Mouse (Mus musculus) c-Kit-positive CD71-positive TER-119-positive erythroid progenitor cells, embryonic 14.5 days (primary cell): ENCODE results near the gene Pip5k1b.

Experiments used
- DNase-seq: peaks from one replicate; pipeline ENCODE4 v3.0.0-alpha.2; 2013; ENCODE audit warnings: low spot score

Pip5k1b gene

GRCm38 (mm10) chr19:24336370-24337076 lies 219.1 kb downstream of the Pip5k1b start:
- DNase-seq = no peak

GRCm38 (mm10) chr19:24335611-24336343 lies 219.9 kb downstream of the Pip5k1b start:
- no peak for DNase-seq

GRCm38 (mm10) chr19:24332956-24333355 lies 222.7 kb downstream of the Pip5k1b start:
- no peak for DNase-seq

GRCm38 (mm10) chr19:24331274-24331673 lies 224.4 kb downstream of the Pip5k1b start:
- DNase-seq = no peak

- DNase-seq = no peak
These were observed 225.3 kb downstream of the Pip5k1b start for GRCm38 (mm10) chr19:24330366-24330765.

GRCm38 (mm10) chr19:24327921-24328320 lies 227.8 kb downstream of the Pip5k1b start:
- no peak for DNase-seq

GRCm38 (mm10) chr19:24326969-24327368 lies 228.7 kb downstream of the Pip5k1b start:
- no peak for DNase-seq

GRCm38 (mm10) chr19:24325692-24326091 lies 230.0 kb downstream of the Pip5k1b start:
- no peak for DNase-seq

- DNase-seq = no peak
These were observed 231.6 kb downstream of the Pip5k1b start for GRCm38 (mm10) chr19:24323841-24324613.

GRCm38 (mm10) chr19:24321900-24322311 lies 233.8 kb downstream of the Pip5k1b start:
- DNase-seq = no peak

- DNase-seq = no peak
These were observed 234.3 kb downstream of the Pip5k1b start for GRCm38 (mm10) chr19:24321211-24321899.

- DNase-seq = no peak
These were observed 237.5 kb downstream of the Pip5k1b start for GRCm38 (mm10) chr19:24318172-24318571.

- DNase-seq = no peak
These were observed 237.9 kb downstream of the Pip5k1b start for GRCm38 (mm10) chr19:24317731-24318130.

GRCm38 (mm10) chr19:24317038-24317591 lies 238.6 kb downstream of the Pip5k1b start:
- no peak for DNase-seq

GRCm38 (mm10) chr19:24316060-24316725 lies 239.5 kb downstream of the Pip5k1b start:
- DNase-seq = no peak

GRCm38 (mm10) chr19:24315234-24315633 lies 240.4 kb downstream of the Pip5k1b start:
- no peak for DNase-seq

- no peak for DNase-seq
These were observed 241.0 kb downstream of the Pip5k1b start for GRCm38 (mm10) chr19:24314676-24315075.

GRCm38 (mm10) chr19:24312556-24313342 lies 242.9 kb downstream of the Pip5k1b start:
- DNase-seq = no peak

- no peak for DNase-seq
These were observed 243.6 kb downstream of the Pip5k1b start for GRCm38 (mm10) chr19:24312046-24312445.

- no peak for DNase-seq
These were observed 247.4 kb downstream of the Pip5k1b start for GRCm38 (mm10) chr19:24308305-24308705.
